Mouse (Mus musculus) inflammation-experienced regulatory T-cells (primary cell): ENCODE measurements around the gene Gm10999. TPM values are rescaled to one million over a fixed set of nuclear protein-coding genes. Genes with fewer than 3 reads are reported as not detected.

ENCODE experiments used
- polyA plus RNA-seq, 2 experiments: library from polyadenylated mRNA; unstranded; fragments of 100-300 nt; shearing (Covaris generic); gene quantifications; one replicate each; pipeline ENCODE4 v1.2.1; 2017

Gm10999 gene
- polyA plus RNA-seq = not detected

DNA sequence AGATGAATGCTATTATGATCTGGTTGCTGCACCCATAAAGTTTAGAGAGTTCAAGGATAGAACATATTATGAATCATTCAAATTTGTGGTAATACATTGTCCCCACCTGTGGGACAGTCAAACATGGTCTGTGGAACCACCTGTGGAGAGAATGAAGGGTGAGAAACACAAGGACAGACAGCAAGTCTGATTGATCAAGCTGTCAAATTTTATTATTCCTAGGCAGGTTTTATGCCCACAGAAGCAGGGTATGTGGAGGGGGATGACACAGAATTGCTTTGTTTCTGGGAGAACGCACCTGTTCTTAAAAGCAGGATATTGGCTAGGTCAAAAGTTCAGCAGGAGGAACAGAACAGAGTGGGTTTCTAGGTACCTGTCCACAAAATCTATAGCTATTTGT, at the start of gene Gm10999:
Gene Gm10999 (minus strand): TSS at position 101 of the 400 bp plus-strand sequence.

Other genes with a start within 250 kb of the Gm10999 start
- under 1 TPM in 1 of 2 experiments, not detected in 1; 0.69 TPM for gene Ccdc7a, start 66.1 kb downstream of the Gm10999 start, polyA plus RNA-seq
- gene Ccdc7b, start 64.5 kb downstream of the Gm10999 start, polyA plus RNA-seq = under 1 TPM in 1 of 2 experiments, not detected in 1; 0.61 TPM
- gene 2610044O15Rik8, start 102.7 kb upstream of the Gm10999 start, polyA plus RNA-seq = 10 to 100 TPM; 21.5 to 24.2 TPM